ENCODE assay signal across 8 mouse cellular contexts in the genomic region with DNA sequence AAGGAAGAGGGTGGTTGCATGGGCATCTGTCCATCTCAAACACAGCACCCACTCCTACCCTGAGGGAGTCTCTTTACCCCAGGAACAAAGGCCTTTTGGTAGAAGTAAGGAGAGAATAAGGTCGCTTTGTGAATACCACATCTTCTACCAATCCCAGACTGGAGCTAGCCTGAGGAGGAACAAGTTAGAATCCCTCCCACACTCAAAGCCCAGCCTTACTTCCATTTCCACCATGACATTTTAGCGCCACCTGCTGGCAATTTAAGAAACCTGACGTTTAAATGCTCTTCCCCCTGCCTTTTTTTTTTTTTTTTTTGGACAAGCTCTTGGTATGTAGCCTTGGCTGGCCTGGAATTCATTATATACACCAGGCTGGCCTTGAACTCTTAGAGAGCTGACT. TPM values are rescaled to one million over a fixed set of nuclear protein-coding genes. Genes with fewer than 3 reads are reported as not detected.
DNase-seq lines count a peak whose midpoint lies in the region; ATAC-seq and TF ChIP-seq lines count a peak whose summit lies in the region.

No protein-coding gene starts in this region.

- no peaks in the 10 kb centered on the region; the same call in 1 of the 2 replicates for H3K27me3 ChIP-seq in embryonic facial prominence, embryonic 12.5 days
- H3K27me3 ChIP-seq in heart, embryonic 12.5 days (replicated peaks) = peaks cover 15% of the 10 kb centered on the region; the same call in 1 of the 2 replicates
- no peaks in the 10 kb centered on the region for H3K27me3 ChIP-seq in liver, embryonic 16.5 days (ENCODE audit: control insufficient read depth, insufficient read depth, low read depth, low read length)
- no peaks in the 10 kb centered on the region for H3K27me3 ChIP-seq in neural tube, embryonic 13.5 days
- no peaks in the 10 kb centered on the region for H3K27me3 ChIP-seq in thymus, adult 2 months (ENCODE audit: control insufficient read depth, insufficient read depth, low read length)

- no peaks in the 10 kb centered on the region for H3K9me3 ChIP-seq in embryonic facial prominence, embryonic 12.5 days
- no peaks in the 10 kb centered on the region for H3K9me3 ChIP-seq in heart, embryonic 12.5 days (replicated peaks)
- H3K9me3 ChIP-seq in liver, embryonic 16.5 days (replicated peaks; ENCODE audit: control insufficient read depth, low read length) = no peaks in the 10 kb centered on the region
- no peaks in the 10 kb centered on the region for H3K9me3 ChIP-seq in neural tube, embryonic 13.5 days

- no peak for TF ChIP-seq CTCF in thymus, adult 2 months (IDR thresholded peaks at IDR 0.05; ENCODE audit: borderline replicate concordance, control insufficient read depth, extremely low read depth, insufficient read depth, low read length, poor library complexity)

- no peak for TF ChIP-seq POLR2A in thymus, adult 2 months (IDR thresholded peaks at IDR 0.05; ENCODE audit: control insufficient read depth, extremely low read depth, insufficient read depth, low read length, poor library complexity)

- ATAC-seq in embryonic facial prominence, embryonic 12.5 days (ENCODE audit: insufficient number of reproducible peaks, insufficient read depth, low FRiP score, low TSS enrichment) = peak; percentile 49; the same call in 1 of the 2 replicates
- ATAC-seq in heart, embryonic 12.5 days (ENCODE audit: insufficient number of reproducible peaks, low FRiP score) = peak; percentile 49; the same call in 1 of the 2 replicates
- ATAC-seq in liver, embryonic 16.5 days (ENCODE audit: low read depth) = peak; percentile 33; the same call in 1 of the 2 replicates
- peak; percentile 55 for ATAC-seq in neural tube, embryonic 13.5 days (ENCODE audit: low read depth)

- no peak overlapping the region for H3K27ac ChIP-seq in embryonic facial prominence, embryonic 12.5 days
- no peak overlapping the region for H3K27ac ChIP-seq in heart, embryonic 12.5 days (ENCODE audit: poor library complexity, severe bottlenecking)
- H3K27ac ChIP-seq in liver, embryonic 16.5 days (ENCODE audit: low read length) = no peak overlapping the region
- no peak overlapping the region for H3K27ac ChIP-seq in neural tube, embryonic 13.5 days (replicated peaks)
- H3K27ac ChIP-seq in thymus, adult 2 months (ENCODE audit: control insufficient read depth, insufficient read depth, low read length) = no peak overlapping the region

- no peaks in the 10 kb centered on the region for H3K36me3 ChIP-seq in embryonic facial prominence, embryonic 12.5 days
- H3K36me3 ChIP-seq in heart, embryonic 12.5 days = no peaks in the 10 kb centered on the region
- no peaks in the 10 kb centered on the region for H3K36me3 ChIP-seq in liver, embryonic 16.5 days (ENCODE audit: control insufficient read depth, insufficient read depth)
- H3K36me3 ChIP-seq in neural tube, embryonic 13.5 days = no peaks in the 10 kb centered on the region
- H3K36me3 ChIP-seq in thymus, adult 2 months (ENCODE audit: control insufficient read depth, insufficient read depth, low read length) = no peaks in the 10 kb centered on the region

- WGBS in embryonic facial prominence, embryonic 12.5 days = 1% methylated on average over 3 of the region's 3 CpGs
- whole genome bisulfite sequencing in heart, embryonic 12.5 days = 5% methylated on average over 3 of the region's 3 CpGs
- WGBS in liver, embryonic 16.5 days (ENCODE audit: insufficient replicate concordance) = 0% methylated on average over 3 of the region's 3 CpGs
- WGBS in neural tube, embryonic 13.5 days = 1% methylated on average over 3 of the region's 3 CpGs
- 3% methylated on average over 3 of the region's 3 CpGs for WGBS in thymus, adult 2 months

- peak; percentile 50 to 68 for DNase-seq in CD8-positive naive resting alpha-beta T cell, adult 2 months (ENCODE audit: low read depth in 2 of 2, low spot score in 2 of 2)
- peak; percentile 60 for DNase-seq in adrenal gland, adult 8-10 months
- peak; percentile 87 for DNase-seq in kidney, postnatal 10 days
- DNase-seq in thymus, adult 2 months = peak; percentile 67

- H3K4me2 ChIP-seq in embryonic facial prominence, embryonic 12.5 days (replicated peaks) = no peak overlapping the region
- H3K4me2 ChIP-seq in heart, embryonic 12.5 days = no peak overlapping the region
- no peak overlapping the region for H3K4me2 ChIP-seq in liver, embryonic 16.5 days (ENCODE audit: low read depth, low read length)
- H3K4me2 ChIP-seq in neural tube, embryonic 13.5 days = no peak overlapping the region

- H3K4me3 ChIP-seq in embryonic facial prominence, embryonic 12.5 days = no peak overlapping the region
- H3K4me3 ChIP-seq in heart, embryonic 12.5 days = no peak overlapping the region
- H3K4me3 ChIP-seq in liver, embryonic 16.5 days (ENCODE audit: low read depth, low read length) = no peak overlapping the region
- no peak overlapping the region for H3K4me3 ChIP-seq in neural tube, embryonic 13.5 days
- no peak overlapping the region for H3K4me3 ChIP-seq in thymus, adult 2 months (ENCODE audit: control insufficient read depth, insufficient read depth, low read length)

- no peaks in the 10 kb centered on the region for H3K4me1 ChIP-seq in embryonic facial prominence, embryonic 12.5 days
- 0 out of 2 replicates have a peak, but pooled peaks cover 11% of the 10 kb centered on the region for H3K4me1 ChIP-seq in heart, embryonic 12.5 days (replicated peaks)
- H3K4me1 ChIP-seq in liver, embryonic 16.5 days (ENCODE audit: control insufficient read depth, low read depth, low read length) = no peaks in the 10 kb centered on the region
- 0 out of 2 replicates have a peak, but pooled peaks cover 3% of the 10 kb centered on the region for H3K4me1 ChIP-seq in neural tube, embryonic 13.5 days (replicated peaks)
- H3K4me1 ChIP-seq in thymus, adult 2 months (replicated peaks; ENCODE audit: control insufficient read depth, insufficient read depth, low read length) = no peaks in the 10 kb centered on the region

- no peak overlapping the region for H3K9ac ChIP-seq in embryonic facial prominence, embryonic 12.5 days
- no peak overlapping the region for H3K9ac ChIP-seq in heart, embryonic 12.5 days
- H3K9ac ChIP-seq in liver, embryonic 16.5 days (ENCODE audit: low read depth, low read length) = no peak overlapping the region
- no peak overlapping the region for H3K9ac ChIP-seq in neural tube, embryonic 13.5 days

RNA-seq across cellular contexts. Expression of gene Chrm1, which starts 19.4 kb away (rescaled TPM):
- total RNA-seq in adrenal gland, adult 8-10 months (2022) = 1 to 10 TPM; 1.2 to 2.6 (median 1.8) TPM
- 0.63 and 0.69 TPM in 2 replicates for polyA plus RNA-seq in embryonic facial prominence, embryonic 12.5 days (2016; fragmentation: Nextera tagmentation; extraction: Ambion mirVana)
- 0.05 TPM in 1 of 2 replicates, not detected in the other for polyA plus RNA-seq in heart, embryonic 12.5 days (2016; fragmentation: Nextera tagmentation; extraction: Ambion mirVana)
- polyA plus RNA-seq in liver, embryonic 16.5 days (2015; fragmentation: Nextera tagmentation; extraction: Ambion mirVana) = 0.02 TPM in 1 of 2 replicates, not detected in the other
- 0.18 and 0.32 TPM in 2 replicates for polyA plus RNA-seq in neural tube, embryonic 13.5 days (2015; fragmentation: Nextera tagmentation; extraction: Ambion mirVana)
- 0.01 and 0.05 TPM in 2 replicates for polyA plus RNA-seq in thymus, adult 2 months (2012; rRNA removed)

RNA-seq across cellular contexts. Expression of gene Slc3a2, which starts 40.2 kb away (rescaled TPM):
- 100 to 1,000 TPM; 210 to 266 (median 246) TPM for total RNA-seq in adrenal gland, adult 8-10 months (2022)
- polyA plus RNA-seq in embryonic facial prominence, embryonic 12.5 days (2016; fragmentation: Nextera tagmentation; extraction: Ambion mirVana) = 119 and 122 TPM in 2 replicates
- polyA plus RNA-seq in heart, embryonic 12.5 days (2016; fragmentation: Nextera tagmentation; extraction: Ambion mirVana) = 87.6 and 88.9 TPM in 2 replicates
- polyA plus RNA-seq in liver, embryonic 16.5 days (2015; fragmentation: Nextera tagmentation; extraction: Ambion mirVana) = 133 and 137 TPM in 2 replicates
- 149 and 155 TPM in 2 replicates for polyA plus RNA-seq in neural tube, embryonic 13.5 days (2015; fragmentation: Nextera tagmentation; extraction: Ambion mirVana)
- 154 and 165 TPM in 2 replicates for polyA plus RNA-seq in thymus, adult 2 months (2012; rRNA removed)

RNA-seq across cellular contexts. Expression of gene Wdr74, which starts 52.6 kb away (rescaled TPM):
- 10 to 100 TPM; 49.1 to 60.4 (median 53.3) TPM for total RNA-seq in adrenal gland, adult 8-10 months (2022)
- polyA plus RNA-seq in embryonic facial prominence, embryonic 12.5 days (2016; fragmentation: Nextera tagmentation; extraction: Ambion mirVana) = 88.5 and 98.3 TPM in 2 replicates
- 48.9 and 52.9 TPM in 2 replicates for polyA plus RNA-seq in heart, embryonic 12.5 days (2016; fragmentation: Nextera tagmentation; extraction: Ambion mirVana)
- polyA plus RNA-seq in liver, embryonic 16.5 days (2015; fragmentation: Nextera tagmentation; extraction: Ambion mirVana) = 40.0 and 48.3 TPM in 2 replicates
- polyA plus RNA-seq in neural tube, embryonic 13.5 days (2015; fragmentation: Nextera tagmentation; extraction: Ambion mirVana) = 84.4 and 87.8 TPM in 2 replicates
- polyA plus RNA-seq in thymus, adult 2 months (2012; rRNA removed) = 49.2 and 54.7 TPM in 2 replicates

RNA-seq across cellular contexts. Expression of gene 1700092M07Rik, which starts 57.5 kb away (rescaled TPM):
- 1 to 10 TPM in 3 of 4 experiments, under 1 TPM in 1; 0.64 to 4.4 (median 1.8) TPM for total RNA-seq in adrenal gland, adult 8-10 months (2022)
- polyA plus RNA-seq in embryonic facial prominence, embryonic 12.5 days (2016; fragmentation: Nextera tagmentation; extraction: Ambion mirVana) = 2.6 and 2.7 TPM in 2 replicates
- polyA plus RNA-seq in heart, embryonic 12.5 days (2016; fragmentation: Nextera tagmentation; extraction: Ambion mirVana) = 1.8 and 2.8 TPM in 2 replicates
- polyA plus RNA-seq in liver, embryonic 16.5 days (2015; fragmentation: Nextera tagmentation; extraction: Ambion mirVana) = 0.45 and 0.63 TPM in 2 replicates
- polyA plus RNA-seq in neural tube, embryonic 13.5 days (2015; fragmentation: Nextera tagmentation; extraction: Ambion mirVana) = 1.6 and 2.4 TPM in 2 replicates
- not detected in 2 replicates for polyA plus RNA-seq in thymus, adult 2 months (2012; rRNA removed)

RNA-seq across cellular contexts. Expression of gene Stx5a, which starts 58.2 kb away (rescaled TPM):
- 100 to 1,000 TPM in 3 of 4 experiments, 10 to 100 TPM in 1; 90.9 to 138 (median 118) TPM for total RNA-seq in adrenal gland, adult 8-10 months (2022)
- 165 and 172 TPM in 2 replicates for polyA plus RNA-seq in embryonic facial prominence, embryonic 12.5 days (2016; fragmentation: Nextera tagmentation; extraction: Ambion mirVana)
- 86.1 and 88.1 TPM in 2 replicates for polyA plus RNA-seq in heart, embryonic 12.5 days (2016; fragmentation: Nextera tagmentation; extraction: Ambion mirVana)
- 57.8 and 59.8 TPM in 2 replicates for polyA plus RNA-seq in liver, embryonic 16.5 days (2015; fragmentation: Nextera tagmentation; extraction: Ambion mirVana)
- polyA plus RNA-seq in neural tube, embryonic 13.5 days (2015; fragmentation: Nextera tagmentation; extraction: Ambion mirVana) = 124 and 127 TPM in 2 replicates
- 128 and 137 TPM in 2 replicates for polyA plus RNA-seq in thymus, adult 2 months (2012; rRNA removed)
